Mouse (Mus musculus) cerebellum, adult 2 months (tissue): Measurements from ENCODE around the gene Tbc1d22a. TPM values are rescaled to one million over a fixed set of nuclear protein-coding genes. Genes with fewer than 3 reads are reported as not detected.
A peak's percentile ranks its signal among the peaks of the same experiment; 100 is the strongest.
"Not testable (repeated sequence)": the region's sequence is repeated elsewhere in the genome, so short reads cannot be mapped to it uniquely, and the experiment has no call there.

Experiments
- DNase-seq, 2 experiments: peaks; one replicate each; pipeline ENCODE4 v3.0.0; 2021
- H3K27ac ChIP-seq: fragments of 200-500 bp; 2 replicates; pipeline ENCODE4 v1.5.1; 2012; ENCODE audit warnings: low read length, control low read depth, inconsistent platforms; ENCODE audit not compliant: insufficient read depth
- H3K27me3 ChIP-seq: fragments of 200-500 bp; 2 replicates; pipeline ENCODE4 v1.6.1; 2012; ENCODE audit warnings: inconsistent platforms, mild to moderate bottlenecking, low read length, moderate library complexity; ENCODE audit not compliant: control insufficient read depth, insufficient read depth
- H3K4me1 ChIP-seq: fragments of 200-500 bp; 2 replicates; pipeline ENCODE4 v1.6.1; 2011; ENCODE audit warnings: low read length; ENCODE audit not compliant: control insufficient read depth, insufficient read depth
- H3K4me3 ChIP-seq: fragments of 200-500 bp; replicated peaks from 2 replicates; pipeline ENCODE3; 2011; ENCODE audit warnings: mild to moderate bottlenecking, low read depth, low read length, control low read depth; ENCODE audit not compliant: insufficient read depth
- CTCF ChIP-seq: fragments of 200-500 bp; IDR thresholded peaks from 2 replicates; pipeline ENCODE4 v1.5.1; 2011; ENCODE audit warnings: low read depth, mild to moderate bottlenecking, control low read depth, low read length, moderate library complexity, borderline replicate concordance; ENCODE audit not compliant: insufficient read depth
- POLR2A ChIP-seq: fragments of 200-500 bp; IDR thresholded peaks from 2 replicates; pipeline ENCODE4 v1.6.1; 2011; ENCODE audit warnings: low read length, control low read depth, borderline replicate concordance; ENCODE audit not compliant: insufficient read depth
- WGBS: fragments of 180-500 bp; shearing (Covaris S2); methylation state at CpG from one replicate; pipeline ENCODE4 v1.1.7; 2018; 5-methylcytosine and 5-hydroxymethylcytosine counted together
- polyA plus RNA-seq: library from polyadenylated mRNA; depleted of rRNA; stranded (reverse); fragments of >200 nt; gene quantifications from 2 replicates; pipeline ENCODE4 v1.2.3, GENCODE M21; 2012

The Tbc1d22a gene
- polyA plus RNA-seq, 1 experiment = 23.3 TPM

- no peaks in the 10 kb centered on the region for H3K27me3 ChIP-seq
- no peak for TF ChIP-seq POLR2A
- no peak for TF ChIP-seq CTCF
- peaks cover 56% of the 10 kb centered on the region for H3K4me1 ChIP-seq
- no peak for DNase-seq
- H3K4me3 ChIP-seq = no peak overlapping the region
- peak overlapping the region; percentile 50; the same call in 1 of the 2 replicates for H3K27ac ChIP-seq
- WGBS = 80% methylated on average over 10 of the region's 10 CpGs
Measured at GRCm38 (mm10) chr15:86176166-86176565, 38.1 kb upstream of the Tbc1d22a start.

GRCm38 (mm10) chr15:86176771-86177702, 37.2 kb upstream of the Tbc1d22a start:
- H3K27me3 ChIP-seq = no peaks in the 10 kb centered on the region
- WGBS = 14% methylated on average over 22 of the region's 22 CpGs
- DNase-seq = peak in 1 of 2 experiments; percentile 58
- H3K4me1 ChIP-seq = peaks cover 57% of the 10 kb centered on the region
- H3K4me3 ChIP-seq = no peak overlapping the region
- H3K27ac ChIP-seq = peak overlapping the region; percentile 78
- no peak for TF ChIP-seq CTCF
- no peak for TF ChIP-seq POLR2A

GRCm38 (mm10) chr15:86177703-86178251, 36.5 kb upstream of the Tbc1d22a start:
- H3K4me3 ChIP-seq, H3K27me3 ChIP-seq: not testable (repeated sequence)
- peak; percentile 89 to 91 for DNase-seq
- H3K4me1 ChIP-seq = peaks cover 52% of the 10 kb centered on the region
- WGBS = 2% methylated on average over 2 of the region's 2 CpGs
- H3K27ac ChIP-seq = peak overlapping the region; percentile 0; the same call in 1 of the 2 replicates

GRCm38 (mm10) chr15:86178594-86178993, 35.7 kb upstream of the Tbc1d22a start:
- TF ChIP-seq CTCF (no peak), POLR2A (no peak)
- 90% methylated on average over 6 of the region's 6 CpGs for WGBS
- Histone ChIP-seq H3K4me3 (no peak overlapping the region), H3K27me3 (no peaks in the 10 kb centered on the region), H3K4me1 (peaks cover 44% of the 10 kb centered on the region), H3K27ac (no peak overlapping the region; the same call in 1 of the 2 replicates)
- no peak for DNase-seq

- no peak overlapping the region for H3K27ac ChIP-seq
- 74% methylated on average over 4 of the region's 4 CpGs for WGBS
- H3K4me1 ChIP-seq = peaks cover 30% of the 10 kb centered on the region
- no peak for DNase-seq
- no peak for TF ChIP-seq CTCF
- TF ChIP-seq POLR2A = no peak
- no peaks in the 10 kb centered on the region for H3K27me3 ChIP-seq
- H3K4me3 ChIP-seq = no peak overlapping the region
Measured at GRCm38 (mm10) chr15:86180427-86180826, 33.8 kb upstream of the Tbc1d22a start.

- H3K4me3 ChIP-seq, H3K27me3 ChIP-seq, H3K27ac ChIP-seq: not testable (repeated sequence)
- WGBS = 94% methylated on average over 3 of the region's 3 CpGs
- H3K4me1 ChIP-seq = peaks cover 28% of the 10 kb centered on the region
- DNase-seq = peak in 1 of 2 experiments; percentile 24
Measured at GRCm38 (mm10) chr15:86181321-86181720, 32.9 kb upstream of the Tbc1d22a start.

- DNase-seq = peak; percentile 53 to 54
- WGBS = 12% methylated on average over 11 of the region's 11 CpGs
- H3K4me1 ChIP-seq = peaks cover 28% of the 10 kb centered on the region
- H3K27ac ChIP-seq = peak overlapping the region; percentile 55
- TF ChIP-seq POLR2A = no peak
- peak overlapping the region; percentile 35 for H3K4me3 ChIP-seq
- no peaks in the 10 kb centered on the region for H3K27me3 ChIP-seq
Measured at GRCm38 (mm10) chr15:86181941-86182439, 32.3 kb upstream of the Tbc1d22a start.

- TF ChIP-seq POLR2A = no peak
- no peak for TF ChIP-seq CTCF
- H3K4me1 ChIP-seq = peaks cover 26% of the 10 kb centered on the region
- WGBS = 8% methylated on average over 13 of the region's 13 CpGs
- no peaks in the 10 kb centered on the region for H3K27me3 ChIP-seq
- DNase-seq = peak; percentile 59 to 62
- H3K27ac ChIP-seq = peak overlapping the region; percentile 6; the same call in 1 of the 2 replicates
- peak overlapping the region; percentile 6 for H3K4me3 ChIP-seq
Measured at GRCm38 (mm10) chr15:86182646-86183045, 31.6 kb upstream of the Tbc1d22a start.
